Mouse (Mus musculus) thymus, postnatal 36 days (tissue): ENCODE measurements around the gene Pithd1.

ENCODE experiments used
- DNase-seq, 2 experiments: peaks; one replicate each; pipeline ENCODE4 v3.0.0; 2022; ENCODE audit warnings: mixed read lengths in 2 of 2

The Pithd1 gene

GRCm38 (mm10) chr4:135926195-135926808 lies 60.8 kb downstream of the Pithd1 start:
- no peak for DNase-seq
